Mouse (Mus musculus): ENCODE measurements at regions not wholly inside any gene's neighbourhood (a gene's known extent, or its start where the extent isn't known, plus 50 kb on each side); places are given as distances from the start of the nearest gene placed in this dataset.
A peak's percentile ranks its signal among the peaks of the same experiment; 100 is the strongest.

- no peak for ATAC-seq (ENCODE audit: borderline replicate concordance, extremely low read depth, low FRiP score, low TSS enrichment)
These were observed 354.2 kb upstream of the Col3a1 start for GRCm38 (mm10) chr1:44957125-44957524.

DNA sequence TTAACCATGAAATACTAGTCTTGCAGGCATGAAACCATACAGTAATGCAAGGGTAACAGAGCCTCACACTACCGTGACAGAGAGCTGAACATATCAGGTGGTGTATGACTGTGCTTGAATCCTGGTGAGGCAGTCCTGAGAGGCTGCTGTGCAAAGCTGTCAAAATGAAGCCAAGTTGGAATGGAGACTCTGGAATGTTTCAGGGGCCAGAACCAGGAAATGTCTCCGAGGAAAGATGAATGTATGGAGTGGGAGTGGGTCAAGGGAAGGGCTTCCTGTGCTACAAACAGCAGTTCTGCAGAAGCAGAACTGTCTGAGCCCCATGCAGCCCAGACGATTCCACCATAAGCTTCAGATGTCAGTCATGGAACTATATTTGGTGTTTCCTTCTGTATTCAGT is 324.2 kb upstream of the Col3a1 start:
- Histone ChIP-seq H3K4me3 (no peak overlapping the region), H3K4me1 (peaks cover 6% of the 10 kb centered on the region; the same call in 1 of the 2 replicates), H3K9me3 (no peaks in the 10 kb centered on the region), H3K27ac (no peak overlapping the region), H3K36me3 (no peaks in the 10 kb centered on the region), H3K4me2 (no peak overlapping the region), H3K9ac (no peak overlapping the region), H3K27me3 (no peaks in the 10 kb centered on the region)
- 23% methylated on average over 3 of the region's 3 CpGs for WGBS
- ATAC-seq (ENCODE audit: borderline replicate concordance, extremely low read depth, low FRiP score, low TSS enrichment): 0 out of 2 replicates have a peak, but pooled peaks have one; percentile 19

More at GRCm38 (mm10) chr1:44957125-44957524, 354.2 kb upstream of the Col3a1 start:
- Histone ChIP-seq H3K4me1 (no peaks in the 10 kb centered on the region), H3K4me3 (no peak overlapping the region), H3K9me3 (no peaks in the 10 kb centered on the region), H3K9ac (no peak overlapping the region), H3K27ac (no peak overlapping the region), H3K36me3 (no peaks in the 10 kb centered on the region), H3K4me2 (no peak overlapping the region), H3K27me3 (no peaks in the 10 kb centered on the region)
- 52% methylated on average over 4 of the region's 4 CpGs for WGBS

DNA sequence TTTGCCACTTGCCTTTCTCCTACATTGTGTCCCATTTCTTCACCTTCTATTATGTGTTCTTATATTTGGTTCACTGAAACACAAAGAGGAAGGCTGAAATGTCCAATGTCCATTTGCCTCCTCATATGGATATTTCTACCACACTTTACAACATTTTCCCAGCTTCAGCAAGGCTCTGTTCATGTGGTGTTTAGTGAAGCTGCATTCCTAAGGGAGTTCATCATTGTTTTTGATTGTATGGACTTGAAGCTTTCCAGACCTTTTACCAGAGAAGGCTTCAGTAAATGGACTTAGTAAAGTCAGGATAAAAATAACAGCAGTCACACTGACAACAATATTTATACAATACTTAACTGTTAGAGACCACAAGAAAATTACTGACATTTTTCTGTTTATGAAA is 290.8 kb upstream of the Col3a1 start:
- no peak for ATAC-seq (ENCODE audit: borderline replicate concordance, extremely low read depth, low FRiP score, low TSS enrichment)
- Histone ChIP-seq H3K4me1 (peaks cover 16% of the 10 kb centered on the region), H3K9ac (no peak overlapping the region), H3K36me3 (no peaks in the 10 kb centered on the region), H3K27me3 (no peaks in the 10 kb centered on the region), H3K9me3 (no peaks in the 10 kb centered on the region), H3K4me2 (no peak overlapping the region), H3K4me3 (no peak overlapping the region), H3K27ac (peak overlapping the region; percentile 41; the same call in 1 of the 2 replicates)

DNA sequence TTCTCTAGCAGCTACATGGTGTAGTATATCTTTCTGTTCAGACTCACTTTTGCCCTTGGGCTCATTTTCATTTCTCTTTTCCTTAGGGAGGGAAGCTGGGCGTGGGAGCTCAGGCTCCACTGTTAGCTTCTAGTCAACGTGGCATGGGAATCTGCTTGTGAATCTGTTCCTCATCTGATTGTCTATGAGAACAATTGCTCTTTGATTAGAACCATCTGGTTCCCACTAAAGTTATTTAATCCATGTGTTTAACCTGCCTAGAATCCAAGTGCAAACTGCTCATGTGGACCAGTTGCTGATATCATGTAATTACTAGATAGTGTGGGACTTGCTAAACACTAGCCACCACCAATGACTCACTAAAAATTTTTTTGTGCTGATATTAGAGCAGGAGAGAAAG is 290.1 kb upstream of the Col3a1 start:
- no peak for ATAC-seq (ENCODE audit: borderline replicate concordance, extremely low read depth, low FRiP score, low TSS enrichment)
- H3K27me3 ChIP-seq: no peaks in the 10 kb centered on the region
- WGBS: 47% methylated on average over 2 of the region's 2 CpGs
- H3K4me3 ChIP-seq: no peak overlapping the region
- H3K36me3 ChIP-seq: no peaks in the 10 kb centered on the region
- no peak overlapping the region for H3K4me2 ChIP-seq
- no peaks in the 10 kb centered on the region for H3K9me3 ChIP-seq
- 0 out of 2 replicates have a peak overlapping the region, but pooled peaks have one; percentile 19 for H3K27ac ChIP-seq
- H3K9ac ChIP-seq: no peak overlapping the region
- H3K4me1 ChIP-seq: peaks cover 16% of the 10 kb centered on the region

DNA sequence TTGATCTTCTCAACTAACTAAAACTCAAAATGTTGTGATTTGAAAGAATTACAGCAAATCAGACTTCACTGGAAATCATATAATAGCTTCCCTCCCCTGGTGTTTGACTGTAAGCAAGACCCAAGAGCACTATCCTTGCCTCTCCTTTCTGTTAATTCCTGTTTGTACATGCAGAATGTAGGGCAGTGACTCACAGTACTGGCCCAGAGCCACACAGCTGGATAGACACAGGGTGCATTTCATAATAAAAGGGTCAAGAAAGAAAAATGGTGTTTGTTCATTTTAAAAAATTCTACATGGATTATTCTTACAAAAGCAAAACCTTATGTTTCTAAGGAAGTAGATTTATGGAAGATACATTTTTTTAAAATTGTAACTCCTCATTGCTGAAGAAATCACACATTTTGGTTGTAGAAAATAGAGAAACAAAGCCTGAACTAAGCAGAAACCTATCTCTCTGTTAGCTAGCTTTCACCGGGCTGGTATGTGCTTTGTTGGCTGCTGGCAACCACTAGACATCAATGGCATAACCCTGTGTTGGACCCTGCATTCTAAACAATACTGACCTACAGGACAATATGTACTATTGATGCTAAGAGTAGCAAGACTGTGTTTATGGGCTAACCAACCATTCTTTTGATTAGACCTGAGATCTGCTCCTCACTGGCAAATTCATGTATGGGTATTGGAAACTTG is 289.0 kb upstream of the Col3a1 start:
- Histone ChIP-seq H3K4me2 (no peak overlapping the region), H3K9me3 (no peaks in the 10 kb centered on the region), H3K9ac (no peak overlapping the region), H3K27me3 (no peaks in the 10 kb centered on the region), H3K36me3 (no peaks in the 10 kb centered on the region), H3K4me3 (no peak overlapping the region), H3K4me1 (peaks cover 16% of the 10 kb centered on the region), H3K27ac (peak overlapping the region; percentile 63)
- 57% methylated on average over 1 of the region's 1 CpGs for WGBS
- peak; percentile 90; the same call in 1 of the 2 replicates for ATAC-seq (ENCODE audit: borderline replicate concordance, extremely low read depth, low FRiP score, low TSS enrichment)

- Histone ChIP-seq H3K36me3 (no peaks in the 10 kb centered on the region), H3K4me2 (no peak overlapping the region), H3K27me3 (no peaks in the 10 kb centered on the region), H3K4me3 (no peak overlapping the region), H3K4me1 (peaks cover 16% of the 10 kb centered on the region), H3K9me3 (no peaks in the 10 kb centered on the region), H3K27ac (no peak overlapping the region), H3K9ac (no peak overlapping the region)
- WGBS: 37% methylated on average over 3 of the region's 3 CpGs
- ATAC-seq (ENCODE audit: borderline replicate concordance, extremely low read depth, low FRiP score, low TSS enrichment): no peak; the same call in 1 of the 2 replicates
These were observed 288.0 kb upstream of the Col3a1 start for GRCm38 (mm10) chr1:45023336-45023735.

- H3K4me1 ChIP-seq: no peaks in the 10 kb centered on the region
- no peaks in the 10 kb centered on the region for H3K36me3 ChIP-seq
- no peak overlapping the region for H3K27ac ChIP-seq
- no peak overlapping the region for H3K4me2 ChIP-seq
- WGBS: 39% methylated on average over 4 of the region's 4 CpGs
- no peak overlapping the region for H3K9ac ChIP-seq
- H3K4me3 ChIP-seq: no peak overlapping the region
- ATAC-seq (ENCODE audit: borderline replicate concordance, extremely low read depth, low FRiP score, low TSS enrichment): peak; percentile 35; the same call in 1 of the 2 replicates
- H3K27me3 ChIP-seq: no peaks in the 10 kb centered on the region
- H3K9me3 ChIP-seq: no peaks in the 10 kb centered on the region
These were observed 279.8 kb upstream of the Col3a1 start for GRCm38 (mm10) chr1:45031436-45032027.

DNA sequence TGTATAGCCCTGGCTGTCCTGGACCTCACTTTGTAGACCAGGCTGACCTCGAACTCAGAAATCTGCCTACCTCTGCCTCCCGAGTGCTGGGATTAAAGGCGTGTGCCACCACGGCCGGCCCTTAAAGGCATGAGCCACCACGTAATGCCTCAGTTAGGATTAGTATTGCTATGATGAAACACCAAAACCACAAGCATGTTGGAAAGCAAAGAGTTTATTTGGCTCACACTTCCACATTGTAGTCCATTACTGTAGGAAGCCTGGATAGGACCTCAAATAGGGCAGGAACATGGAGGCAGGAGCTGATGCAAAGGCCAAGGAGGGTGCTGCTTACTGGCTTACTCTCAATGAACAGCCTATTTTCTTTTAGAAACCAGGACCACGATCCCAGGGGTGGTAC is 278.0 kb upstream of the Col3a1 start:
- H3K9ac ChIP-seq: no peak overlapping the region
- no peaks in the 10 kb centered on the region for H3K27me3 ChIP-seq
- no peak overlapping the region for H3K4me2 ChIP-seq
- no peaks in the 10 kb centered on the region for H3K9me3 ChIP-seq
- no peak overlapping the region for H3K4me3 ChIP-seq
- WGBS: 87% methylated on average over 7 of the region's 7 CpGs
- ATAC-seq (ENCODE audit: borderline replicate concordance, extremely low read depth, low FRiP score, low TSS enrichment): no peak
- no peak overlapping the region for H3K27ac ChIP-seq
- H3K36me3 ChIP-seq: no peaks in the 10 kb centered on the region
- no peaks in the 10 kb centered on the region for H3K4me1 ChIP-seq

- Histone ChIP-seq H3K9ac (no peak overlapping the region), H3K4me1 (no peaks in the 10 kb centered on the region), H3K36me3 (no peaks in the 10 kb centered on the region), H3K4me2 (no peak overlapping the region), H3K27ac (no peak overlapping the region), H3K4me3 (no peak overlapping the region), H3K9me3 (no peaks in the 10 kb centered on the region), H3K27me3 (no peaks in the 10 kb centered on the region)
- ATAC-seq (ENCODE audit: borderline replicate concordance, extremely low read depth, low FRiP score, low TSS enrichment): no peak
- WGBS: 88% methylated on average over 1 of the region's 1 CpGs
These were observed 270.0 kb upstream of the Col3a1 start for GRCm38 (mm10) chr1:45041328-45041727.

GRCm38 (mm10) chr1:45041815-45042214 is 269.5 kb upstream of the Col3a1 start:
- ATAC-seq (ENCODE audit: borderline replicate concordance, extremely low read depth, low FRiP score, low TSS enrichment): no peak
- H3K36me3 ChIP-seq: no peaks in the 10 kb centered on the region
- H3K27ac ChIP-seq: no peak overlapping the region
- no peak overlapping the region for H3K4me2 ChIP-seq
- H3K9ac ChIP-seq: no peak overlapping the region
- H3K4me3 ChIP-seq: no peak overlapping the region
- no peaks in the 10 kb centered on the region for H3K27me3 ChIP-seq
- H3K9me3 ChIP-seq: no peaks in the 10 kb centered on the region
- no peaks in the 10 kb centered on the region for H3K4me1 ChIP-seq

DNA sequence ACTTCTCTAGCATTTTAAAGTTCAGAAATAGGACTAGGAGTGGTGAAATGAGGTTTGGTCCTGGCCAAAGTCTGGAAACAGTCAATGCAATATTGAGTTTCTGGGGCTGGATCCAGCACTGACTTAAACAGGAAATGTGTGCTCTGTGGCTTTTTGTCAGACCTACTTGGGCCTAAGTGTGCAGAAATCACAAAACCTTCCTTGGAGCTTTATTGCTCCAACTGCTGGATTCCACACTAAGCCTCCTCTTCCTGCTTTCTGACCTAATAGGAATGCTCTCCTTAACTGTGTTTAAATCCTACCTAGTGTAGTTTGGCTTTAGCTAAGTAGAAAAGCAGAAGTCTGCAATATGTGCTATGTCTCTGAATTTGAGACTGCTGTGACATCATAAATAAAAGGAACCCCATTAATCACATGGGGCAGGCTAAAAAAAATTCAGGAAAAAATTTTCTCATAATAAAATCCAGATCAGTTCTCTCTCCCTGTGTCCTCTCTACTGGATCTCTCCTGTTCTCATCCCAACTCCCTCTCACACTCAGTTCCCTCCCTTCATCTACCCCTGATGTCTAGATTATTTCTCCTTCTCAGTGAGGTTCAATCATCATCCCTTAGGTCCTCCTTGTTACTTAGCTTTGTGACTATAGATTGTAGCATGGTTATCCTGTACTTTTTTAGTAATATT is 268.0 kb upstream of the Col3a1 start:
- no peaks in the 10 kb centered on the region for H3K36me3 ChIP-seq
- H3K4me3 ChIP-seq: no peak overlapping the region
- H3K4me2 ChIP-seq: no peak overlapping the region
- H3K27me3 ChIP-seq: no peaks in the 10 kb centered on the region
- no peak for ATAC-seq (ENCODE audit: borderline replicate concordance, extremely low read depth, low FRiP score, low TSS enrichment)
- no peaks in the 10 kb centered on the region for H3K4me1 ChIP-seq
- no peak overlapping the region for H3K9ac ChIP-seq
- no peaks in the 10 kb centered on the region for H3K9me3 ChIP-seq
- no peak overlapping the region for H3K27ac ChIP-seq

DNA sequence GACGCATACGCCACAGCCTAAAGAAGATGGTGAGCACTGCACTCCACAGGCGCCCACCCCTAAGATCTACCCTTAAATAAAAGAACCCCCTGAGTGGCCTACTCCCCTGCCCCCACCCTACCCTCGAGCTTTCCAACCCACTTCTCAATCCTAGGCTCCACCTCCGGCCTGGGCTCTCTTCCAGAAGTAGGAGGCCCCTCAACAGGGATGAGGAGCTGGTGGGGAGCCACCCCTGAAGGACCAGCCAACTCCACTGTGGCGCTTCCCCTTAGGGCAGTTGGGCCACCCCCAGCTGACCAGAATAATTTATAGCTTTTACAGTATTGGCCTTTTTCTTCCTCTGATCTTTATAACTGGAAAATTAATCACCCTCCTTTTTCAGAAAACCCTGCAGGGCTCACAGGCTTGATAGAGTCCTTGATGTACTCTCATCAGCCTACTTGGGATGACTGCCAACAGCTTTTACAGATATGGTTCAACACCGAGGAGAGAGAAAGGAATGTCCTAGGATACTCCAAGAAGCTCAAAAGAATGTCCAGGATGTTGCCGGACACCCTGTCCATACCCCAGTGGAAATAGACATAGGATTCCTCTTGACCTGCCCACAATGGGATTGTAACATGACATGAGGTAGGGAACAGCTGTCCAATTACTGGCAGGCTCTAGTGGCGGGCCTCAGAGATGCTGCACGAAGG is 220.3 kb upstream of the Col3a1 start:
- Histone ChIP-seq H3K4me3 (no peak overlapping the region), H3K4me1 (no peaks in the 10 kb centered on the region), H3K27me3 (no peaks in the 10 kb centered on the region), H3K9me3 (no peaks in the 10 kb centered on the region), H3K9ac (no peak overlapping the region), H3K36me3 (no peaks in the 10 kb centered on the region), H3K27ac (no peak overlapping the region), H3K4me2 (no peak overlapping the region)
- 59% methylated on average over 10 of the region's 10 CpGs for WGBS
- peak; percentile 88 for ATAC-seq (ENCODE audit: borderline replicate concordance, extremely low read depth, low FRiP score, low TSS enrichment)
